Mouse (Mus musculus) ZHBTc4 (cell line): Measurements from ENCODE around the gene Gorasp1.

ENCODE experiments used
- DNase-seq: peaks from one replicate; pipeline ENCODE4 v3.0.0-alpha.2; 2011; ENCODE audit warnings: low read depth, low spot score

Gene Gorasp1

GRCm38 (mm10) chr9:119926497-119926896 is 10.9 kb downstream of the Gorasp1 start:
- DNase-seq = no peak

GRCm38 (mm10) chr9:119925729-119926128 is 11.6 kb downstream of the Gorasp1 start:
- no peak for DNase-seq

- DNase-seq = no peak
Measured at GRCm38 (mm10) chr9:119925120-119925657, 12.2 kb downstream of the Gorasp1 start.

GRCm38 (mm10) chr9:119923462-119923861 is 13.9 kb downstream of the Gorasp1 start:
- no peak for DNase-seq

GRCm38 (mm10) chr9:119919858-119920257 is 17.5 kb downstream of the Gorasp1 start:
- DNase-seq = no peak

GRCm38 (mm10) chr9:119913087-119913838 is 24.1 kb downstream of the Gorasp1 start:
- DNase-seq = peak; percentile 55

- no peak for DNase-seq
Measured at GRCm38 (mm10) chr9:119909931-119910330, 27.4 kb downstream of the Gorasp1 start.

- DNase-seq = no peak
Measured at GRCm38 (mm10) chr9:119908708-119909107, 28.7 kb downstream of the Gorasp1 start.

GRCm38 (mm10) chr9:119902410-119903151 is 34.8 kb downstream of the Gorasp1 start:
- no peak for DNase-seq

GRCm38 (mm10) chr9:119899446-119899845 is 37.9 kb downstream of the Gorasp1 start:
- no peak for DNase-seq

- peak; percentile 45 for DNase-seq
Measured at GRCm38 (mm10) chr9:119895040-119895721, 42.2 kb downstream of the Gorasp1 start.

- peak; percentile 99 for DNase-seq
Measured at GRCm38 (mm10) chr9:119894339-119895009, 42.9 kb downstream of the Gorasp1 start, which contains the start of gene Wdr48. TSS of gene Wdr48 (plus strand) at chr9:119894878.

GRCm38 (mm10) chr9:119893881-119894280 is 43.5 kb downstream of the Gorasp1 start:
- peak; percentile 39 for DNase-seq

GRCm38 (mm10) chr9:119890692-119891091 is 46.7 kb downstream of the Gorasp1 start:
- DNase-seq = peak; percentile 49

- DNase-seq = no peak
Measured at GRCm38 (mm10) chr9:119889446-119889845, 47.9 kb downstream of the Gorasp1 start.

- DNase-seq = peak; percentile 37
Measured at GRCm38 (mm10) chr9:119888843-119889246, 48.5 kb downstream of the Gorasp1 start.

- peak; percentile 62 for DNase-seq
Measured at GRCm38 (mm10) chr9:119887144-119887901, 50.0 kb downstream of the Gorasp1 start.
